Mouse (Mus musculus) bone marrow macrophage, adult 2 months (primary cell): Measurements from ENCODE around the gene Htr5a.

Experiments
- CTCF ChIP-seq: IDR thresholded peaks from 2 replicates; pipeline ENCODE4 v1.5.1; 2012; ENCODE audit warnings: low read depth, mild to moderate bottlenecking, low read length, moderate library complexity
- POLR2A ChIP-seq: IDR thresholded peaks from 2 replicates; pipeline ENCODE4 v1.6.1; 2012; ENCODE audit warnings: mild to moderate bottlenecking, low read depth, low read length, borderline replicate concordance

DNA sequence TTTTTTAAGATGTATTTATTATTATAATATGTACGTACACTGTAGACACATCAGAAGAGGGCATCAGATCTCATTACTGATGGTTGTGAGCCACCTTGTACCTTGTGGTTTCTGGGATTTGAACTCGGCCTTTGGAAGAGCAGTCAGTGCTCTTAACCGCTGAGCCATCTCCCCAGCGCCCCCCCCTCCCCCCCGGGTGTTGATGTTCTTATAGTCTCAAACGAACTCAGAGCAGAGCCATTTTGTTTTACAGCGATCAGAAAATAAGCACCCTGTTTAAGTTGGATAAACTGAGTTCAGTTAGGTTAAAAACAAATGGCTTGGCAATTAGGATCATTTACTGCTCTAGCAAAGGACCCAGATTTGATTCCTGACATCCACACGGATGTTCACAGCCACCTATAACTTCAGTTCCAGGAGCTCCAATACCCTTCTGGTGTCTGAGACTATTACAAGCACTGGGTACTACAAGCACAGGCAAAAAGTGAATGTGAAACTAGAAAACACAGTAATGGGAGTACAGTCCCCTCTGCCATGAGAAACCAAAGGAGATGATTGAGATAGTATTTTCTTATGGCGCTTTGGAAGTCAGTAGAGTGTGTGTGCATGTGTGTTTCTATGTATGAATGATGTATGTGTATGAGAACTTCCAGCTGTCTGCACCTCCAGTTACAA, 49.3 kb upstream of the Htr5a start:
- no peak for TF ChIP-seq CTCF
- TF ChIP-seq POLR2A, result no peak
